Mouse (Mus musculus) hindbrain, embryonic 15.5 days (tissue): ENCODE measurements around the gene 1700013F07Rik. TPM values are rescaled to one million over a fixed set of nuclear protein-coding genes. Genes with fewer than 3 reads are reported as not detected.

Experiments
- ATAC-seq: fragments of 200-750 bp; cut with Nextera tagmentation; 2 replicates; pipeline ENCODE4 v1.8.0; 2017; ENCODE audit warnings: low read depth, moderate number of reproducible peaks, moderate TSS enrichment; ENCODE audit not compliant: low FRiP score
- H3K27ac ChIP-seq: fragments of 300-500 bp; sonication (generic); replicated peaks from 2 replicates; pipeline ENCODE4 v1.5.1; 2015; ENCODE audit warnings: mild to moderate bottlenecking, inconsistent platforms
- H3K27me3 ChIP-seq: fragments of 300-500 bp; sonication (generic); 2 replicates; pipeline ENCODE4 v1.6.1; 2015; ENCODE audit warnings: control low read depth, inconsistent platforms
- H3K36me3 ChIP-seq: fragments of 300-500 bp; sonication (generic); 2 replicates; pipeline ENCODE4 v1.6.1; 2015; ENCODE audit warnings: control low read depth, inconsistent platforms
- H3K4me1 ChIP-seq: fragments of 300-500 bp; sonication (generic); replicated peaks from 2 replicates; pipeline ENCODE4 v1.6.1; 2015; ENCODE audit warnings: control low read depth, inconsistent platforms
- H3K4me2 ChIP-seq: fragments of 300-500 bp; sonication (generic); 2 replicates; pipeline ENCODE4 v1.6.1; 2015; ENCODE audit warnings: moderate library complexity, mild to moderate bottlenecking, inconsistent platforms
- H3K4me3 ChIP-seq: fragments of 300-500 bp; sonication (generic); 2 replicates; pipeline ENCODE4 v1.5.1; 2015; ENCODE audit warnings: mild to moderate bottlenecking, inconsistent platforms
- H3K9ac ChIP-seq: fragments of 300-500 bp; sonication (generic); 2 replicates; pipeline ENCODE4 v1.6.1; 2015; ENCODE audit warnings: inconsistent platforms
- H3K9me3 ChIP-seq: fragments of 300-500 bp; sonication (generic); 2 replicates; pipeline ENCODE4 v1.6.1; 2016; ENCODE audit warnings: control low read depth, inconsistent platforms
- WGBS: fragments of 180-500 bp; shearing (Covaris S2); methylation state at CpG from one replicate; pipeline ENCODE4 v1.1.7; 2015; 5-methylcytosine and 5-hydroxymethylcytosine counted together
- polyA plus RNA-seq: library from polyadenylated mRNA; unstranded; fragments of >200 nt; fragmentation: Nextera tagmentation; extraction: Ambion mirVana; gene quantifications from 2 replicates; pipeline ENCODE4 v1.2.1, GENCODE M21; 2015

1700013F07Rik gene
- polyA plus RNA-seq, 1 experiment from 2014 or later = 2.4 TPM

DNA sequence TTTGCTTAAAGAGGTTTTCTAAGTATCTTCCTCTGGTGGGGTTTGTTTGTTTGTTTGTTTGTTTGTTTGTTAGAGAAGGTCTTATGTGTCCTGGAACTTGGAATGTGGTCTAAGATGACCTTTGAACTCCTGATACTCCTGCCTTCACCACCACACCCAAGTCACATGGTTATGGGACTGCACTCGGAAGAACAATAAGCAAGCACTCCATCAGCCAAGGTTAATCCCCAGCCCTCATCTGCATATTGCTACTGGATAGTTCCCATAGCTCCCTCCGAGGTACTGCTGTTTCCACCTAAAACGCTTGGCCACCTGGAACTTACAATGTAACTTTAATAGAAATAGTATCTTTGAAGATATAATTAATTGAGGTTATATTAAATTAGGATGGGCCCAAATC is 20.5 kb upstream of the 1700013F07Rik start:
- Histone ChIP-seq H3K27ac (no peak overlapping the region), H3K36me3 (no peaks in the 10 kb centered on the region), H3K27me3 (no peaks in the 10 kb centered on the region), H3K4me2 (no peak overlapping the region), H3K4me1 (peaks cover 21% of the 10 kb centered on the region), H3K9ac (no peak overlapping the region), H3K4me3 (no peak overlapping the region), H3K9me3 (no peaks in the 10 kb centered on the region)
- WGBS = 73% methylated on average over 3 of the region's 3 CpGs
- ATAC-seq = no peak

GRCm38 (mm10) chr3:108518276-108518675 is 15.7 kb upstream of the 1700013F07Rik start:
- Histone ChIP-seq H3K27ac (no peak overlapping the region), H3K27me3 (no peaks in the 10 kb centered on the region), H3K4me3 (no peak overlapping the region), H3K9ac (no peak overlapping the region), H3K9me3 (no peaks in the 10 kb centered on the region), H3K4me2 (no peak overlapping the region), H3K4me1 (no peaks in the 10 kb centered on the region), H3K36me3 (no peaks in the 10 kb centered on the region)
- ATAC-seq = no peak
- 53% methylated on average over 4 of the region's 4 CpGs for WGBS

GRCm38 (mm10) chr3:108523415-108523814 is 10.5 kb upstream of the 1700013F07Rik start:
- Histone ChIP-seq H3K9ac (no peak overlapping the region), H3K27ac (no peak overlapping the region), H3K4me2 (no peak overlapping the region), H3K36me3 (no peaks in the 10 kb centered on the region), H3K27me3 (no peaks in the 10 kb centered on the region), H3K4me1 (no peaks in the 10 kb centered on the region), H3K4me3 (no peak overlapping the region), H3K9me3 (no peaks in the 10 kb centered on the region)
- 92% methylated on average over 4 of the region's 4 CpGs for WGBS
- ATAC-seq = no peak

DNA sequence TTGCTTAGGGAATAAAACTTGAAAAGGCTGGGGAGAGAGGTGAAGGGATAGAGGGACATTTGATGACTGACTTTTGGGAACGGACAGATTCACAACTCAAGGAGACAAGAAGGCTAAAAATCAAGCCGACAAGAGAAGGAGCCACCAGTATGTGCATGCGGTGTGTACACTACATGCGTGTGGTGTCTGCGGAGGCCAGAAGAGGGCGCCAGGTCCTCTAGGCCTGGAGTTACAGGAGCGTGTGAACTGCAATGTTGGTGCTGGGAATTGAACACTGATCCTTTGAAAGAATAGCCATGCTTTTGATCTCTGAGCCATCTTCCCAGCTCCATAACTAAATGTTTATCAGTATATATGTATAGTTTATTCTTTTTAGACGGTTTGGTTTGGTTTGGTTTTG is 5.5 kb upstream of the 1700013F07Rik start:
- H3K4me3 ChIP-seq = no peak overlapping the region
- H3K4me2 ChIP-seq = no peak overlapping the region
- ATAC-seq = no peak
- no peak overlapping the region for H3K27ac ChIP-seq
- no peaks in the 10 kb centered on the region for H3K36me3 ChIP-seq
- H3K4me1 ChIP-seq = no peaks in the 10 kb centered on the region
- no peak overlapping the region for H3K9ac ChIP-seq
- no peaks in the 10 kb centered on the region for H3K9me3 ChIP-seq
- H3K27me3 ChIP-seq = no peaks in the 10 kb centered on the region
- WGBS = 90% methylated on average over 8 of the region's 8 CpGs

- Histone ChIP-seq H3K27ac (no peak overlapping the region), H3K4me3 (no peak overlapping the region), H3K36me3 (no peaks in the 10 kb centered on the region), H3K27me3 (no peaks in the 10 kb centered on the region), H3K4me2 (no peak overlapping the region), H3K9me3 (no peaks in the 10 kb centered on the region), H3K4me1 (peaks cover 12% of the 10 kb centered on the region), H3K9ac (no peak overlapping the region)
- WGBS = 71% methylated on average over 9 of the region's 9 CpGs
- no peak for ATAC-seq
Measured at GRCm38 (mm10) chr3:108533114-108533885, 650 bp upstream of the 1700013F07Rik start.

GRCm38 (mm10) chr3:108535896-108536516 is 2.1 kb downstream of the 1700013F07Rik start:
- H3K4me3 ChIP-seq = peak overlapping the region; percentile 47
- H3K9ac ChIP-seq = peak overlapping the region; percentile 48
- ATAC-seq = no peak
- H3K4me2 ChIP-seq = peak overlapping the region; percentile 81
- peaks cover 12% of the 10 kb centered on the region for H3K4me1 ChIP-seq
- no peaks in the 10 kb centered on the region for H3K36me3 ChIP-seq
- no peaks in the 10 kb centered on the region for H3K27me3 ChIP-seq
- H3K9me3 ChIP-seq = no peaks in the 10 kb centered on the region
- H3K27ac ChIP-seq = peak overlapping the region; percentile 82
- 4% methylated on average over 15 of the region's 15 CpGs for WGBS

DNA sequence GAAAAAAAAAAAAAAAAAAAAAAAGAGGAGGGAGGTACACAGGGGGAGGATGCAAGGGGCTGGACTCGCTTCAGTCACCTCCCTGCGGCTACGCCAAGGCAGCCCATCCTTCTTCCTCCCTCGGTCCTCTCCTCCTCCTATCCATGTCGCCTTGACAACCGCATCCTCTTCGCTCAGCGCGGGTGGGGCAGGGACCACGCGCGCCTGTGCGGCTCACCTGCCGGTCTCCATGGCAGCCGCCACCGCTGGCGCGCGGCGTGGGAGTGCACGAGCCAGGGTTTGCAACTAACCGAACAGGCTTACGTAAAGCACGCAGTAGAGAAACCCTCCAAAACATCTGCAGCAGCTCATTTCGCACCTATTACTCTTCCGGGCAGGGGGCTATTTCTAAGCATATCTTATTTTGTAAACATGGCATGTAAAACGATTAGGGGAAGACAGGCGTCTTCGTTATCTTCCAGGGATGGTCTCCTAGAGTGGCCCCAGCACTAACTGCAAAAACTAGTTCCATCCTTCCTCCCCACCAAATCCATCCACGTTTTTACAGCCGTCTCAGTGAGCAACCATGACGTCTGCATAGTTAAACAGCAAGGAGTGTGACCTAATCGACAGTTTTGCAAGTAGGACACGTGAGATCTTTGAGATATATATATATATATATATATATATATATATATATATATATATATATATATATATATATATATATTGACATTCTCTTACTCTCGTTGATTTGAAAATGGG is 2.7 kb downstream of the 1700013F07Rik start, which contains the start of gene 5330417C22Rik:
5330417C22Rik (minus strand) TSS at position 20 of the 744 bp plus-strand sequence.
- Histone ChIP-seq H3K4me1 (peaks cover 12% of the 10 kb centered on the region), H3K4me3 (peak within 1 kb of the TSS; percentile 47), H3K9ac (peak within 1 kb of the TSS; percentile 48), H3K9me3 (no peaks in the 10 kb centered on the region), H3K36me3 (no peaks in the 10 kb centered on the region), H3K27me3 (no peaks in the 10 kb centered on the region), H3K27ac (peak within 1 kb of the TSS; percentile 82), H3K4me2 (peak within 1 kb of the TSS; percentile 81)
- ATAC-seq = peak; percentile 98
- under 1% methylated on average over 32 of the region's 35 CpGs for WGBS

- Histone ChIP-seq H3K9ac (peak overlapping the region; percentile 37), H3K4me2 (peak overlapping the region; percentile 81), H3K27ac (peak overlapping the region; percentile 79), H3K4me3 (peak overlapping the region; percentile 30), H3K9me3 (no peaks in the 10 kb centered on the region), H3K27me3 (no peaks in the 10 kb centered on the region), H3K4me1 (peaks cover 12% of the 10 kb centered on the region), H3K36me3 (no peaks in the 10 kb centered on the region)
- peak; percentile 25; the same call in 1 of the 2 replicates for ATAC-seq
- 5% methylated on average over 17 of the region's 17 CpGs for WGBS
Measured at GRCm38 (mm10) chr3:108537303-108537702, 3.4 kb downstream of the 1700013F07Rik start.

- H3K27ac ChIP-seq = no peak overlapping the region
- no peak overlapping the region for H3K9ac ChIP-seq
- no peak for ATAC-seq
- H3K4me1 ChIP-seq = 0 out of 2 replicates have a peak, but pooled peaks cover 6% of the 10 kb centered on the region
- H3K36me3 ChIP-seq = no peaks in the 10 kb centered on the region
- no peaks in the 10 kb centered on the region for H3K9me3 ChIP-seq
- H3K27me3 ChIP-seq = no peaks in the 10 kb centered on the region
- no peak overlapping the region for H3K4me3 ChIP-seq
- WGBS = 86% methylated on average over 11 of the region's 11 CpGs
- no peak overlapping the region for H3K4me2 ChIP-seq
Measured at GRCm38 (mm10) chr3:108542299-108542698, 8.3 kb downstream of the 1700013F07Rik start.

GRCm38 (mm10) chr3:108554111-108554561 is 20.2 kb downstream of the 1700013F07Rik start:
- peak overlapping the region; percentile 84 for H3K4me2 ChIP-seq
- H3K9ac ChIP-seq = peak overlapping the region; percentile 100
- peaks cover 6% of the 10 kb centered on the region for H3K4me1 ChIP-seq
- H3K4me3 ChIP-seq = peak overlapping the region; percentile 92
- peak; percentile 66; the same call in 1 of the 2 replicates for ATAC-seq
- H3K27me3 ChIP-seq = no peaks in the 10 kb centered on the region
- no peaks in the 10 kb centered on the region for H3K9me3 ChIP-seq
- WGBS = under 1% methylated on average over 42 of the region's 42 CpGs
- H3K27ac ChIP-seq = peak overlapping the region; percentile 96
- peaks cover 24% of the 10 kb centered on the region for H3K36me3 ChIP-seq

GRCm38 (mm10) chr3:108554587-108555312 is 20.8 kb downstream of the 1700013F07Rik start:
- H3K4me2 ChIP-seq = peak overlapping the region; percentile 84
- peak overlapping the region; percentile 100 for H3K9ac ChIP-seq
- peak; percentile 97 for ATAC-seq
- H3K36me3 ChIP-seq = peaks cover 27% of the 10 kb centered on the region
- H3K9me3 ChIP-seq = no peaks in the 10 kb centered on the region
- peak overlapping the region; percentile 92 for H3K4me3 ChIP-seq
- peaks cover 6% of the 10 kb centered on the region for H3K4me1 ChIP-seq
- WGBS = 18% methylated on average over 21 of the region's 22 CpGs
- H3K27me3 ChIP-seq = no peaks in the 10 kb centered on the region
- peak overlapping the region; percentile 96 for H3K27ac ChIP-seq
